Mouse (Mus musculus) thymus, postnatal 0 days (tissue): ENCODE measurements at regions not wholly inside any gene's neighbourhood (a gene's known extent, or its start where the extent isn't known, plus 50 kb on each side); places are given as distances from the start of the nearest gene placed in this dataset.
A peak's percentile ranks its signal among the peaks of the same experiment; 100 is the strongest.

Experiments
- DNase-seq: peaks from one replicate; pipeline ENCODE4 v3.0.0-alpha.2; 2015; ENCODE audit warnings: low spot score

DNA sequence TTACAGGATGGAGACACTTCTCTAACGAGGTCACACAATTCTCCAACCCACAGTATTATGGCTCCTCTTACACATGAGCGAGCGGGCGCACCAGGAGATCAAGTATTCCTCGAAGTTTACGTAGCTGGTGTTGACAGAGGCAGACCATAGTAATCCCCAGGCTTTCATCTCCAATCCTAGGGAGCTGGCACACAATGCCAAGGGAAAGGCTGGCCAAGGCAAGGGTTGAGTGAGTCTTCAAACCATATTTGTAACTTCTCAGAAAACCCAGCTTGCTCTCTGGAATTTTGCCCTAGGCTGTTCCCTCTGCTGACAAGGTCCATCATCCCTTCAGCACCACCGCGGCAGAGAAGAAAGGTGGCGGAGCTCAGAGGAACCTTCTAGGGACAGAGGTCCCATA, 94.0 kb downstream of the Hes1 start:
- no peak for DNase-seq

DNA sequence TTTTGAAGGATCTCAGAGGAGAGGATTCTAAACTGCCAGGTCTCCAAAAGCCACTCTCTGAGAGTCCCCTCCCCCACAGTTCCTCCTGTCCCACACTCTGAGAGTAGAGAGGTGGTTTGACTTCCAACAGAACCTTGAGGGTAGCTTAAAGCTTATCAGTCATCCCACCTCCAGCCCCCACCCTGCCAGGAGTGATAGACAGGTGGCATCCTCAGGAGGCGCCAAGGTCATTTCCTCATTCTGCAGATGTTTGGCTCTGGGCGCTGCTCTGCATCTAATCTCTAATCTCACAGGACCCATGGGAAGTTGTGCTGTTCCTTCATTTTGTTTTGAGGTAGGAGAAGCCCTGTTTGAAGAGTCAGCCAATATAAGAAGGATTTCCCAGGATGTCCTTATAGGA, 96.2 kb downstream of the Hes1 start:
- no peak for DNase-seq

DNA sequence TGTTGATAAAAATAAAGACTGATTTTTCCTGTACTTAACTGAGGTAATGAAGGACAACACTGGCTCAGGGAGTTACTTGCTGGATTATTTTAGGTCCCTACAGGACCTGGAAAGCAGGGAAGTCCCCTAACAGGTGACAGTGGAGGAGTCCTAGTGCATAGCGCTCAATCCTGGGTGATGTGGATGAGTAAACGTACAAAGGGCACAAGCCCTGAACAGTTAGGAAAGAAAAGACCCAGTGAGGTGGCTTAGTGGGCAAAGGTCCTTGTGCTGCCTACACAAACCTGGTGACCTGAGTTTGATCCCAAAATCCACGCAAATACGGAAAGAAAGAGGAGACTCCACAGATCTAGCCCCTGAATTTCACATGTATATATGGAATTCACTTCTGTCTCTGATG, 99.1 kb downstream of the Hes1 start:
- DNase-seq = no peak

DNA sequence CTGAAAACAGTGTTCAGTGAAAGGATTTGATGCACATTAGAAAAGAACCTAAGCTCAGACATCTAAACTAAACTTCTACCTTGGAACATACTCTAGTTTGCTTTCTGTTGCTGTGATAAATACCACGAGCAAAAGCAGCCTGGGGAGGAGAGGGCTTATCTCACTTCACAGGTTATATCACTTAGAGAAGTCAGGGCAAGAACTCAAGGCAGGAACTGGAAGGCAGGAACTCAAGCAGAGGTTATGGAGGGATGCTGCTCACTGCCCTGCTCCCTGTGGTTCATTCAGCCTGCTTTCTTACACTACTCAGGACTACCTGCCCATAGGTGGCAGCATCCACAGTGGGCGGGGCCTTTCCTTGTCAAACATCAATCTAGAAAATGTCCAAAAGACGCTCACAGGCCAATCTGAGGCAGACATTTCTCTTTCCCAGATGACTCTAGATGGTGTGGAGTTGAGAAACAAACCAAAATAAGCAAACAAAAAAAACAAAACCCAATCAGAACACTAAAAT, 101.5 kb downstream of the Hes1 start:
- no peak for DNase-seq

DNA sequence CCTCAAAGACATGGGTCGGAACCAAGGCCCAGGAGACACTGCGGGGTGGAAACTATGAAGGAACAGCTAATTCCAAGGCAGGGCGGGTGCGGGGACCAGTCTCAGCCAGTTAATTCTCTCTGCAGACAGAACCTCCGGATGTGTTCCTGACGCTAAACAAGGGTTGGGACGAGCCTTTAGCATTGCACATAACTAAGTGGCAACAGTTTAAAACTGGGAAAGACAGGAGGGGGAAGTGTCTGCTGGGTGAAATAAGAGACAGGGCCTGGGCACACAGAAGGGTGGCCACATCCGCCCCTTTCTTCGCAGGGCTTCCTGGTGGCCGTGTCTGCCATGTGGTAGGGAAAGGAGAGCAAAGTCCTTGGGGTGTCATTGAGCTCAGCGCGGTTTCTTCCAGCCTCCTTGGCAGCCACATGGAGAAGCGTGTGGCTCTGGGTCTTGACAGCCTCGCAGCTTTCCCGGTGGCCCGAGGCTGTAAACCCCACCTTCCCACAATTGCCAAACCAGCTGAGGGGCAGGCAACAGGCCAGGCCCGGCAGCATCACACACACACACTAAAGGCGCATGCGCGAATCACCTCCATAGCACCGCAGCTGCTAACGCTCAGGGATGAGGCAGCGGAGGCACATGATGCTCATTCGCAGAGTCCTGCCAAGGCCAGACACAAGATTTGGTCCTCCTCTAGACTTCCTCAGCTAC, 95.8 kb downstream of the Cpn2 start:
- no peak for DNase-seq

DNA sequence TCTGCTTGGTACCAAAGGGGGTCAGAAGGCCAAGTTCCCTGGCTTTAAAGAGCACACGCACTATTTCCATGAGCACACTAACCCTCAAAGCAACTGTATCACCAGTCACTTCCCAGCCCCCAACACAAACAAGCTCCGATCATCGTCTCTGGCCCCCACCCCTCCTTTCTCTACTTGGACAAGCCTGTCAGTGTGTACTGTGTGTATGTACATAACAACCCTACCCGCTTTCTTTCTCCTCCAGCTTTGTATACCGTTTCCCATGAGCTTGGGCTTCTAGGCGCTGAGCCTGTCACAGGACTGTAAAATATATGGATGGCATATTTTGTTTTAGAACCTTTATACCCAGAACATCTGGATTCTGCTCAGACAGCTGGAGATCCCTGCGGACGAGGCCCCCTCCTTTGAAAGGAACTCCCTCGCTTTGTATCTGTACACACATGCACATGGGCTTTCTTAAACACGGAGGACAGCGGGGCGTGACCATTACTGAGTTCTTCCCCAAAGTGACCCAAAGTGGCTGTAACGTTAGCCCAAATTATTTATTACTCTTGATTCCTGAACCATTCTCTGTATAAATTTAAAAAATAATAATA, 95.1 kb downstream of the Cpn2 start:
- no peak for DNase-seq

DNA sequence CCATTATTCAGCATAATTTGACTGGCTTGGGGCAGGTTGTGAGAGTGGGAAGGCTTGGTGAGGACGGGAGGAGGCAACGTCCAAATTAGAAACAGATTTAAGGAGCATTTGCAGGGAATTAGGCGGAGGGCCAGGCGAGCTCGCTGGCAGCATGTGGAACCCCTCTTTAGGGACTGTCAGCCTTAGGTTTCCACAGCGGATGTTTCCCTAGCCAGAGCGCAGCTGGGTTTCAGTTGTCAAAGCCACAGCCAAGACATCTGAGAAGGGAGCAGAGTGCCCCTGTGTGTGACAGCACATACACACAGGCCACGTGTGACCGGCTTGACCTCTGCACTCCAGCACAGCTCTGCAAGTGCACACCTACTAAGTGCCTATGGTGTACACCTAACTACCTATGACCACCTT, 94.5 kb downstream of the Cpn2 start:
- DNase-seq = peak; percentile 63

DNA sequence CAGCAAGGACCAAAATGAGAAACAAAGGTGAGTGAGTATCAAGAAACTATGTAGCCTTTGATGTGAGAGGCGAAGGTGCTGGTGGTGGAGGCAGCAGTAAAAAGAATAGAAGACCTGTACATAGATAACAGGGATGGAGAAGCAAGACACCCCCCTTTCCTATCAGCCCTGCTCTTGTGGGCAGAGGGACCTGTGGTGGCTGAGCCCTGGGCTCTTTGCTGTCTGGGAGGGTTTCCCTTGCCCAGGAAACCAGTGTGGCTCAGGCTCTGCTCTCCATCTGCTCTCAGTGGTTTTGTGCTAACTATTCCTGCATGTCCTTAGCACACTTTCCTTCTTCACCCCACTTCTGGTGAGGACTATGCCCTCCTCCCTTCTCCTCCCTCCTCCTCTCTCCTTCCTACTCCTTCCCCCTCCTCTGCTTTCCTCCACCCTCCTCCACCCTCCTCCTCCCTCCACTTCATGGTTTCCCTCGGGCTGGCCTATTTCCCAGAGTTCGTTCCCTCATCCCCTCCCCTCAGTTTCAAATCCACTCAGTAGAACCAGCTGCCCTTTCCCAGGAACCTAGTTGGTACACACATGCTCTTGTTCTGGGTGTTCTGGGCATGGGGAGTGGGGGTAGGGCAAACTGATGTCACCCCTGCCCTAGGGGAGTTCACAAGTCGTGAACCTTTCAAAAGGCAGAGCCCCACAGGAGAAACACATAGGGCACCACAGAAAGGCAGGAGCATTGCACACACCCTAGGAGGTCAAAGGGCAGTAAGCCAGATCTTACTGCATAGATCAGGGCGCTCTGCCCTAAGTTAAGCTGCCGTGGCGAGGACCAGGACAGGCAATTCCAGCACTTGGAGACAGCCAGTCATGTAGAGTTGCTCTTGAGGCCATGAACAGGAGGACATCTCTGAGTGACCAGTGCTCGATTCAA, 93.1 kb downstream of the Cpn2 start:
- no peak for DNase-seq

DNA sequence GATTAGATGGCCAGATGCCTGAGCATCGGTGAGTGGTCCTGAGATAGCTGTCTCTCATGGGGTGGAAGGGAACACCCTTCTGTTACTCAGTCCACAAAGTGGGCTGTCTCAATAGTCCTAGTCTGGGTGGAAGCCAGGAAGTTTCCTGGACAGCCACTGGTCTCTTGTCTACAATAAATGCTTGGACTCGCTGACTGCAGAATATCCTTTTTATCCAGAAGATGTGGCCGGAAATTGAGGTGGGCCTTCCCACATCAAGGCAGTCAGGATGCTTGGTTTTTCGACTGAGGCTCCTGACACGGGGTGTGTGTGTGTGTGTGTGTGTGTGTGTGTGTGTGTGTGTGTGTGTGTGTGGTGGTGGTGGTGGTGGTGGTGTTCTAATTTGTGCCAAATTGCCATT, 91.0 kb downstream of the Cpn2 start:
- DNase-seq = peak; percentile 53

DNA sequence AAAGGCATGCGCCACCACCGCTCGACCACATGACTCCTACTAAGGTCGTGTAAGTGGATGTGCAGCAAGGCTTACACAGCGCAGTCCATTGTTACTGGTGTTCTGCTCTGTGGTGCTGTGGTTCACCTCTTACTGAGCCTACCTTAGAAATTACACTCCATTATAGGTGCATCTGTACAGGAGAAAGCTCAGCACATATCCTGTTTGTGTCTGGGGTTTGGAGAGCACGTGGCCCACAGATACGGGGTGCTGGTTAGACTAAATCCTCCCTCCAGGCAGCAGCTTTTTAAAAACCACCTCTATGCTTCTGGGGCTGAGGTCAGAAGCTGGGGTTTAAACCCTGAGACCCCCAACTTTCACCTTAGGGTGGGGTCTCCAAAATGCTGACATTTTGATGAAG, 89.5 kb downstream of the Cpn2 start:
- DNase-seq = no peak

DNA sequence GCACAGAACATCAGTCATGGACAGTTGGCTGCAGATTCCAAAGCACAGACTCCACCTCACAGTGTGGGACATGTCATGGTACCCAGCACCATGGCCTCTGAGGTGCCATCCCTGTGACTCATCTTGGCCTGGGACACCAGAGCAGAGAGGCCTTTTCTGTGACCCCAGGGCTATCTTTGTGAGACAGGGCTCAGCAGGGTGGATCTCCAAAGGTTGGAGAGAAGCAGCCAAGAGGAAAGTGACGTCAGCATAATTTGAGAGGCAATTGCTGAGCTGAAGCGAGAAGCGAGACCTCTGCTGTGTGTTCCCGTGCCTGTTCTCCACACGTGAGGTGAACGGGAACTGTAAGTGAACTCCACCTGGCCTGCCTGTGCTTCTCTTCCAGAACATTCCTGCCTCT, 88.7 kb downstream of the Cpn2 start:
- DNase-seq = no peak

DNA sequence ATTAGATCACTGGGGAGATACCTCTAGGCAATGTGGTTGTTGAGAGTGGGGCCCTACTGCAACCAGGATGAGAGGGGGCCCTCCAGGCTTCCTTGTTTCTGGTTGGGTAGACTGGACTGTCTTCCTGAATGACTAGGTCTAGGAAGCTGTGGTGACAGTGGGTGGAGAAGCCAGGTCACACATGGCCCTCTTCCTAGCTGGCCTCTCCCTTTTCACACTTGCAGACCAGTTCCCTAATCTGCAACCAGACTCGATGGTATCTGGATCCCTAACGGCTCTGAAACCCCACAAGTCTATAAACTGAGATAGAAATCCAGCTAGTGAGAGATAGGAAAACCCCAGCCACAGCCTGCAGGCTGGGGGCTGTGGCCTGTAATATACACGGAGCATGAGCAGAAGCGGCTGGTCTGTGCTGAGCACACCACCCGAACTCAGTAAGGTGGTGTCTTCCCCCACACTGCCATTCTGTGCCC, 87.8 kb downstream of the Cpn2 start:
- no peak for DNase-seq

DNA sequence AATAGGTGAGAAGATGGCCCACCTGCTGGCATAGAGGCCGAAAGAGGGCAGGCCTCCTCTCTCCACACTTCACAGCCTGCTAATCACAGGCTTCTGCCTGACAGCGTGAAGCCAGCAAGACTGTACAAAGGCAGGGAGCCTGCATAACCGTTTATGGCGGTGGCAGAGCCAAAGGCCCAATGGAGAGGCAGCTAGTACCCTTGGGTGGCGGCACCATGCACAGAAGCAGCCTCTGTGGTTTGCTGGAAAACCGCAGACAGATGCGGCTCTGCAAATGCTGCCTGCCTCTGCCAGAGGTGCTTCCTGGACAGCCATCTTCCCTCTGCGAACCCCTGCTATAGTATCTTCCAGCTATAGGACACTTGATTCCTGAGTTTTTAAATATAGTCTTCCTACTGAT, 86.2 kb downstream of the Cpn2 start:
- DNase-seq = peak; percentile 88

DNA sequence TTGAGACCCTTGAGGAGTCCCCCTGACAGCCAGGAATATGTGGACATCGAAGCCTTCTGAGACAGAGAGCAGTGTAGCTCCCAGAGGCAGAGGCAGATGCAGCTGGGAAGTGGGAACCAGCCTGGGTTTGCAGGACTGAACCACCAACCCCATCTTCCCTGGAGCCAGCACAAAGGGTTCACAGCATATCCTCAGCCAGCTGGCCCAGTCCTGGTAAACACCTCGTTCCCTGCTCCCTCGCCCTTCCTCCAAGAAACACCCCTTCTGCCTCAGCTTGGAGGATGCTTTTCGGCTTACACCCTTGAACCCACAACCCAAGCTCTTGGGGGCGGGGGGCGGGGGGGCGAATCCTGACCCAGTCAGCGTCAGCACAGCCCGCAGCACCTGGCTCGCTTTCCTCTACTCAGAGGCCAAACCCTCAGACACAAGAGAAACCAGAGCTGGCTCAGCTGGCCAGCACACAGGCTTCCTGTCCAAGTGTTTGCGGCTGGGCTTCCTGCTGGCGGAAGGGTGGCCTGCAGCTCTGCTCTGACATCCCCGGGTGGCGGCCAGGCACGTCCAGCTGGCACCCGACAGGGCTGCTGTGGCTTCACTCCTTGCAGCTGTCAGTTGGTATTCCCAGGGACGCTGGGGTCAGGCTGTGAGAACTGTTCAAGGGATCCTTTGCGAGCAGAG, 82.6 kb downstream of the Cpn2 start:
- DNase-seq = peak; percentile 60

DNA sequence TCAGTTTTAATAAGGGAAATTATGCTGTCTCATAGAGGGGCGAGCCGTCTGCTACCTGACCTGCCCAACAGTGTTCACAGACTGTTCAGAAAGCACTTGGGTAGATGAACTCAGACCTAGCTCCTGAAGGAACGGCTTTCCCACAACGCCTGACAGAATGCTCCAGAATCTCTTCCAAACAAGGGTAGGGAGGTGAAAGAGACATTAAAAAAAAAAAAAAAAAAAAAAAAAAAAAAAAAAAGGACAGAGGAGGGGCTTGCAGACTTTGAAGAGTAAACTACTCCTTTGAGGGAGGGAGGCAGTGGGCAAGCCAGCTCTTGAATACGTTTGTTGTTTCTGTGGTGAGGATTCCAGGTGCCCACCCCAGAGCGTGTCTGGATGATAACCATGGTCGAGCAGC, 81.6 kb downstream of the Cpn2 start:
- DNase-seq = no peak

DNA sequence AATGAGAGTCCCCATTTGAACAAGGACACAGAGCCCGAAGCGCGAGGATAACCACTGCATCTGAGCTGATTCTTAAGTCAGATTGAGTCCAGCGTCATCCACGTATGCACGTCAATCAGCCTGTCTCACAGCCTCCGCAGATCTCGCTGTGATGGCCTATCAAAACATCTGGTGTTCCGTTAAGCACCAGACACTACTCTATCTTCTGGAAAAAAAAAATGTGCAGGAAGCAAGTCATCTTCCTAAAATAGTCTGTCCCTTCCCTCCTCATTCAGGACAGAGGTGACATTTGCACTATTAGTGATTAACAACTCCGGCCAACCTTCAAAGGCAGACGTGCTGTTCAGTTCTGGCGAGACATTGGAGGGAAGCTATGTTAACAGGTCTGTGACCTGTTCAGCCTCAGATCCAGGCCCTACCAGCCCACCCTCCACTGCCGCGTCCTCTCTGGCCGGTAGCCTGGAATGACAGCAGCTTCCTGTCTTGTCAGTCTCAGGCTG, 81.0 kb downstream of the Cpn2 start:
- DNase-seq = peak; percentile 44

DNA sequence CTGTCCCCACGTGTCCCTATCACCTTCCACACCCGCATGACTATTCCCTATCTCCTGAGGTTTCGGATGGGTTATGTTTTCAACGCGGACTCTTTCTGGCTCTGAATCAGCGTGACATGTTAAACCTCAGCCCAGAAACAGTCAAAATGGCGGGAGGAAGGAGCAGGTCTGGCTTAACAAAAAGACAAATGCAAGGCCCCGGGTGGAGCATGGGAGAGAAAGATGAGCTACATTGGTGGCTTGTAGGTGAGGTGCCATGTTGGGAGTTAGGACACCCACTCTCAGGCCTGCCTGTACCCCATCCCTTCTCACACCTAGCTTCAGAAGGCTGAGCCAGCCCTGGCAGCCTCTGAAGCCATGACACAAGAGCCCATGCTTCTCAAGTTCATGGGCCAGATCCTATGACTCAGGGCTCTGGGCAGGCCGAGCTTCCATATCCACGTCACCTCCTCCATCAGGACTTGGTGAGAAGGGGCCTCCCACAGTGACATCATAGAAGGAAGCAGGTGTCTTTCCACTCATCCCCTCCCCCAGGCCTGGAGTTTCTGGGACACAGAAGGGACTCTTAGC, 80.5 kb downstream of the Cpn2 start:
- DNase-seq = no peak

DNA sequence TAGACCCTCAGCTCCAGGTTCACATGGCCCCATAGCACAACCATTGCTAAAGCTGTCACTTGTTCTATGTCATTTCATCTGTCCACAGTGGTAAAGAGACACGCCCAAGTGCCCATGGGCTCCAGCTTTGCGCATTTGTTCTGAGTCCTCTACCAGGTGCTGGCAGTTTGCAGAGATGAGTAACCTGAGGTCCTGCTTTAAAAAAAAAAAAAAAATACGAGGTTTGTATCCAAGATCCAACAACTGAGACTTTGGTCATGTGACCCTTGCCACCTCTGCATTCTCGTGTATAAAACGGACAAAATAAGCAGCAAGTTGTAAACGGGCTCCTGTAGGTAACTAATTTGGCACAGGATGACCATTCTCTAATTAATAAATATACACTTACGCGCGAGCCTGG, 79.9 kb downstream of the Cpn2 start:
- DNase-seq = no peak

DNA sequence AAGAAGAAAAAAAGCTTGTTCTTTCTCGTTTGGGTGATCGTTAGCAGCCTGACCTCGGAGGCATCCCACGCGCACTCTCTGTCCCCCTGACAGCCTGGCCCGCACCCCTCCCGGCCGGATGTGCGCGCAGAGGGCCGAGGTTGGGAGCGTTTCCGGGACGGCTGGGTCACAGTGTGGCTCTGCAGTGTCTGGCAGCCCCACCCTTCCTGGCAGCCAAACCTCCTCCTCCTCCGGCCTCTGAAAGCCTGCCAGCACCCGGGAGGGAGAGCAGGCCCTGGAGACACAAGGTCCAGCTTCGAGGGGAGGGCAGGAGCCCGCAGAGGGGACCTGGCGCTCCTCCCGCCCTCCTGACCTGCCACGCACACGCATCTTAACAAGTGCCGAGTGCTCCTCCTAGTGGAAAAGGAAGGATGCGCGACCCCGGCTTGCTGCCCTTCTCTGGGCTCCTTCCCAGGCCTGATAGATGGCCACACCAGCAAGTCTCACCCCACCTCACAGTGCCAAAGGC, 79.3 kb downstream of the Cpn2 start:
- peak; percentile 75 for DNase-seq

DNA sequence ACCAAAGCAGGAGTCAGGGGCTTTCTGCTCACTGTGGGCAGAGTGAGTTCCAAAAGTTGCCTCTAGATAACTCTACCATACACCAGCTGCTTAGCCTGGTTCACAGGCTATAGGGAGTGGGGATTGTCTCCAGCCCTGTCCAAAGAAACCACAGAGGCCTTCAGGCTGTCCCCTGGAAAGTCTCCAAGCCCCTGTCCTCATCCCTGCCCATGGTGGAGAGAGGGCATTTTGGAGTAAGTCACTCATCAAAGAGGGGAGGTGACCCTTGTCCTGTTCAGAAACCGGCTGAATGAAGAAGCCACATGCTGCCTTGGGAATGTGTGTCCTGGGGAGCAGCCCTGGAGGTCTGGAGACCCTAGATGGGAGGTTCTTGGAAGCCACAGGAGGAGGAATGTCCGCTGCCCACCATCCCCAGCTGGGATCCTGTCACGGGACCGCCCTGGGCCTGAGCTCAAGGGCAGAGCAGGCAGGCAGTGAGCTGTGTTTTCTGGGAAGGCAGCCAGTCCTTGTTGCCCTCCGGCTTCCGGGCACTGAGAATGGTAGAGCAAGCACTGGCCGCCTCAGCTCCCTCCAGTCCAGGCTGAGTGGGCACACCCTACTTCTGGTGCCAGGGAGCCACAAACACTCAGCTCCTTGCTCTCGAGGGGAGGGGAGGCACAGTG, 78.4 kb downstream of the Cpn2 start:
- no peak for DNase-seq
